Mouse (Mus musculus): ENCODE data around the gene Pla2r1.

The Pla2r1 gene

DNA sequence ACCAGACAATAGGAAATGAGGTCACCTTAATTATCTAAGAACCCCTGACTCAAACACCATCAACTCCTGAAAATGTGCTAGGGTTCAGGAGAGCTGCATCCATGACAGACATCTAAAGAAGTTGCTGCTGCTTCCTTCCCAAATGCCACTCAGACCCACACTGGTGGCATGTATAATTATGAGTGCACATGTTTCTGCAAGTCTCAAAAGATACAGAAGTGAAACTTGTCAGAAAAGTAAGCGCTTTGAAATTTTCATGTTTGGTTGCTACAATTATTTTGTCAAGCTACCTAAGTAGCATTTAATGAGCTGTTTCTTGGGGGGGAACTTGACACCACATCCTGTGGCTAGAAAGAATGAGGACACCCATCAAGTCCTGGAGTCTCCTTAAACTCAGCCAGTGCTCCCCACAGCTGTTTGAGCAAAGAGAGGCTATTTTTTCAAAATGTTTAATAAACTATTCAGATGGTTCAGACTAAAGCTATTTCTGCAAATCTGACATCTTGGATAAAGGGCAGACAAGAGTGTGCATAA is 52.5 kb downstream of the Pla2r1 start:
- no peak for DNase-seq

GRCm38 (mm10) chr2:60479906-60480305 is 73.2 kb downstream of the Pla2r1 start:
- DNase-seq = no peak

DNA sequence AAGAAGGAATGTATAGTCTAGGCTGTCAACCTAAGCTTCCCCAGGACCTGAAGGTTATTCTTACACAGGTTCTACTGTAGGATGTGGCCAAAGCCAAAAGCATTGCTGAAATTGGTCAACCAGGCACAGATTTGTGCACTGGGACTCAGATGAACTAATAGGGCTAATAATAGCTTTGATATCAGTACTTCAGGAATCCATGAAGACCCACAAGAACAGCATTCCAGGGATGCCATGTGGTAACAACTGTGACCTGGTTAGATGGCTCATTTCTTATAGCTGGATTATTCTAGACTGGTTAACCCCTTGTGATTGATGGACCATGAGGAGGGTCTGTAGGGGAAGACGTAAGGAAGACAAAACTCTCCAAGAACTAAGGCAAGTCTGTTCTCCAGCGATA is 74.3 kb downstream of the Pla2r1 start:
- no peak for DNase-seq

DNA sequence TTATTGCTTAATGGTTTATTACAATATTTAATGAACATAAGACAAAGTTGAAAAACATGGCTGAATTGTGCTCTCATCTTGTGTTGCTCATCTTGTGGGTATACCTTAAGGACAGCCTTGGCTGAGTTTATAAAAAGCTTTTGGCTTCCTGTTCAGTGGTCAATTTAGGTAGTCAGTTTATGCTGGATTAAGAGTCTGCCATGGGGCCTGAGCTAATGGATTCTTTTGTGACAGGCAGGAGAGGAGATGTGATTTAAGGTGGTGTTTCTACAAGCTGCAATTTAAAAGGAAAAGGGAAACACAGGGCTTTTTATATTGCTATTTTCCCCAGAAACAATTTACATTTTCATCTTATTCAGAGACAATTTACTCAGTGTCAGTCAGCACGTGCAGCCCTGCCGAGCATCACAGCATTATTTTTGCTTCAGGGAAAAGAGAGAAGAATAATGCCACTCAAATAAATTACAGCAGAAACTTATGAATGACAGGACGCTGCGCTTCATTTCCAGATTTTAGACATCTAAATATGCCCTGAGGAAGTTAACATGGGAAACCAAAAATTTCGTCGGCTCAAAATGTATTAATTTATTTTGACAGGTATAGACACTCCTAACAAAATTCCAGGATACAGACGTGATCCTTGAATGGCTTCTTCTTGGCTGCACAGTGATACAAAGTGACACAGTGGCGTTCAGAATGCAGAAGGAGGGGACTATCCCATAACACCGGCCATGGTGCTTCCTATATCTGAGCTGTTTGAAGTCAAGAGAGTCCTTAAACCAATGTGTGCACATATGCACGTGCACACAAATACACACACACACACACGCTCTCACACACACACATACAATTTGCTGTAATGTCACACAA is 84.0 kb downstream of the Pla2r1 start:
- DNase-seq = no peak

DNA sequence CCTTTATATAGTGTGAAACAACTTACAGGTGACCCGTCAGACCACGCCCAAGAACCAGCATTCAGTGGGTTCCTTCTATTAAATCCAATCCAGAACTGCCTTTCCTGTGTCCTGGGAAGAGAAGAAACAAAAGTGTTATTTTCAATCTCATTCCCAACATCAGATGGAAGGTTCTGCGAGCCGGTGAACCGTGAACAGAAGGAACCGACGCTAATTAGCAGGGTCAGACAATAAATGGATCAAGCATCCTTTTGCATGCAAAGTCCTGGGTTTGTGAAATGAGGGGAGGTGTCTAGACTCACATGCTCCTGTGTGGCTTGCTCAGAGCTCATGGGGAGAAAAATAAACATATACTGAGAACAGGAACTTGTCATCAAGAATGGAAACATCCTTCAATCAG is 100.7 kb downstream of the Pla2r1 start:
- DNase-seq = no peak

DNA sequence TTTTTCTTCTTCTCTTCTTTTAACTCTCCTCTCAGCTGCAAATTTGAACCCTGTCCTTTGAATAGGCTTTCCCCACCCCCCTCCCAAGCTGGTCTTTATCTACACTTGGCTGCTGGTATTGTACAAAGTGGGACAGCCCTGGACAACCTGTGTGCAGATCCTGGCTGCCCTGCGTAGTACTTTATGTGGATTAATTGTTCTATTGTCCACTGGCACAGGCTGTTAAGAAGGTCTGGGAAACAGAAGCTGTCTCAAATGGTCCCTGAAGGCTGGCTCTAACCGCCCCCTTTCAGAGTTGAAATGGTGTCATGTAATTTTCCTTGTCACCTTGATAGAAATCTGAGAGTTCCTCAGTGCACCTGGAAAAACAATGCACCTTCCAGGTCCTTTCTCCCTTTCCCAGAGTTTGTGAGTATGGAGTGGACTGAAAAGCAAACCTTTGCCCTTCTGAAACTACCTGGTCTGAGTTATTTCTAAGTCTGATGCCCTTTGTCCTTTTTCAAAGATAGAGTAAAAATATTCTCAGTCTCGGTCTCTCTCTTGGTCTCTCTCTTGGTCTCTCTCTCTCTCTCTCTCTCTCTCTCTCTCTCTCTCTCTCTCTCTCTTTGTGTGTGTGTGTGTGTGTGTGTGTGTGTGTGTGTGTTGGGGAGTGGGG is 101.9 kb downstream of the Pla2r1 start:
- no peak for DNase-seq

DNA sequence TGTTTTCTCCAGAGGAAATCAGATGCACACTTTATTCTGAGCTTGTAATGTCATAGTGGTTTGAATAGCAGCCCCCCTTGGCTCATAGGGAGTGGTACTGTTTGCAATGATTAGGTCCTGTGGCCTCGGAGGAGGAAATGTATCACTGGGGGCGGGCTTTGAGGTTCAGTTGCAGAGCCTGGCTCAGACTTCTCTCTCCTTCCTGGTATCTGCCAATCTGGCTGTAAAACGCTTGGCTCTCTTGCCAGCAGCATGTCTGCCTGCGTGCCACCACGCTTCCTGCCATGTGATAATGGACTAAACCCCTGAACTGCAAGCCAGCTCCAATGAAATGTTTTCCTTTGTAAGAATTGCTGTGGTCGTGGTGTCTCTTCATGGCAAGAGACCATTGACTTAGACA is 103.4 kb downstream of the Pla2r1 start:
- DNase-seq = no peak

DNA sequence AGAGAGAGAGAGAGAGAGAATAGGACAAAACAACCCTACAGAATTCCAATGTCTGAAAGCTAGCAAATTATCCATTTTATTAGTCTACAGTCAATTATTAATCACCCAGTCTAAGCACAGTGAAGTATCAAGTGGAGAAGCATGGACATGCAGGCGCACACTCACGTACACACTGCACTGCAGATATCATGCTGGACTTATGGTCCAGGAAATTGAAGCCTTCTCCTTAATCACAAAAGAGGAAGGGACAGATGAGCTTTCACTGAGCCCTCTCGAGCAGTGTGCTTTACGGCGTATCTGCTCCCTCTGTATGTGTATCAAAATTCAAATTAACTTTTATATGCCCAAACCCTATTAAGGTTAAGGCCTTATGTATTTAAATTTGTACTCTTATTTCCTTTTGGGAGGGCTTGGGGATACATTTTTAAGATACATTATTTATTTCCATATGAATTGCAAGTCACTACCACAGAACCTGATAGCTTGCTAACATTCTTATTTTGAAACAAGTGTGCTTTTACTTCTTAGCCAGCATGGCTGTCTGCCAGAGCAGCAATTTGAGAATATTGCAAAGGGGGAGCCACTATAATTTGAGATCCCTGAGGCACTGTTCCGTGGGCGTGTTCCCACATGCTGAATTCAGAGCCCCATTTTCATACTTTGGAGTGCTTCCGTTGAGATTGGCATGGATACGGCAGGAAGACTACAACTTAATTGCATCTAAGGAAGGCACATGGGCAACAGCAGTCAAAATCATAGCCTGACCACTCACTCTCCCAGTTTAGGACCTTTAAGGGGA is 108.2 kb downstream of the Pla2r1 start:
- no peak for DNase-seq

GRCm38 (mm10) chr2:60443279-60443678 is 109.8 kb downstream of the Pla2r1 start:
- DNase-seq = no peak

GRCm38 (mm10) chr2:60441875-60442274 is 111.2 kb downstream of the Pla2r1 start:
- DNase-seq = no peak

GRCm38 (mm10) chr2:60436802-60437201 is 116.3 kb downstream of the Pla2r1 start:
- no peak for DNase-seq

DNA sequence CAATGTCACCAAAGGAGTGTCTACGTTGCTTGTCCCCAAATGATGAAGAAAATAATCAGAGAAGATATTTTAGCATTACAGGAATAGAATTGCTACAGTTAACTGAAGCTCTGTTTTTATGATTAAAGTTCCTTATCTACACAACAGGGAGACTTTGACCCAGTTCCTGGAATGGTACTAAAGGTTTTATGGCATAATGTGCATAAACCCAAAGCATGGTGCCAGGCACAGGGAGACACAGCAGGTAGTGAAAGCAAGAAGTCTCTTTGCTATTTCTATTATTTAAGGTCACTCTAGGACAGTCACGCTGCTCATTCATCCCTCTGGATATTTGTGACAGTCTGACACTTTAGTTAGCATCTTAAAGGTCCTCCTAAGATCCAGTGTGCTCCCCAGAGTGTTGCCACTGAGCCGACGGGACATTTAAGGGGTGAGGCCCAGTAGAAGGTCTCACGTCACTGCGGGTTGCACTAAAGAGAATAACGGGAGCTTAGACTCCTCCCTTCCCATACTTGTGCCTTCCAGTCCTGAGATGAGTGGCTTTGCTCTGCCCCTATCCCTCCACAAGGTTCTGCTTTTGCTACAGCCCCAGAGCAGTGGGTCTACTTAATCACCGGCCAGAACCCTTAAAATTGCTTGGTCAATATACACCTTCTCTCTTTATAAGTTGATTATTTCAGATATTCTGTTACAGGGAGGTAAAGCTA is 122.6 kb downstream of the Pla2r1 start:
- DNase-seq = no peak

GRCm38 (mm10) chr2:60418075-60418474 is 135.0 kb downstream of the Pla2r1 start:
- DNase-seq = peak; percentile 84

- DNase-seq = no peak
Observed at GRCm38 (mm10) chr2:60414334-60414733, 138.8 kb downstream of the Pla2r1 start.

- no peak for DNase-seq
Observed at GRCm38 (mm10) chr2:60413006-60413650, 140.0 kb downstream of the Pla2r1 start.

- no peak for DNase-seq
Observed at GRCm38 (mm10) chr2:60411181-60411580, 141.9 kb downstream of the Pla2r1 start.

DNA sequence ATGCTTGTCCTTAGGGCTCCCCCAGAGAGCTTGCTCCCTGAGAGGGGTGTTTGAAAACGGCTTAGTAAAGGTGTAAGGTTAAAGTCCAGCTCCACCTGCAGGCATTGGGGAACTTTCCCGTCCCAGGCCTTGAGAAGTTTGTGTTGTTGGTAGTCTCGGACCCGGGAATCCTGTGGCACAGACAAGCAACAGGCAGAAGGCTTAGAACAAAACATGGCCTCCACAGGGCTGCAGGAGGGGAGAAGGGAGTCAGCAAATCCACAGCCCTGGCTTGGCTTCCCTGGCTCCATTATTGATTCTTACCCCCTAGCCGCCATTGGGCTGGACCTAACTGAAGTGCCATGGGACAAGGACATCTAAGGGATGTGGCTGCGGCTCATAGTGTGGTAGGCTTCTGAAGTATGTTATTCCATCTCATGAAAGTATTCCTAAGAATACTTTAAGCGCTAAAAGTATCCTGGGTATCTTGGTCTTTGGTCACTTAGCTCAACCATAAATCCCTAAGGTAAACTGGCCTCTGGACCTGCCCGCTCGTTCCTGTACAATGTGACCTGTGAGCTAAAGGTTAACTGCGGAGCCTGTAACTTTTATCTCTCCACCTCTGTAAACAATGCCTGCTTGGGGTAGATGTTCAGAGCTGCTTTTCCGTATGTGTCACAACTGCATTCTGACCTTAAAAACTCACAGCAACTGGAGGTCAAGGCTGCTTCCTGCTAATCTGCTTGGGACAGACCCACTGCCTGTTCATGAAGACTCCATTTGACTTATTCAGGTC is 142.9 kb downstream of the Pla2r1 start:
- no peak for DNase-seq

DNA sequence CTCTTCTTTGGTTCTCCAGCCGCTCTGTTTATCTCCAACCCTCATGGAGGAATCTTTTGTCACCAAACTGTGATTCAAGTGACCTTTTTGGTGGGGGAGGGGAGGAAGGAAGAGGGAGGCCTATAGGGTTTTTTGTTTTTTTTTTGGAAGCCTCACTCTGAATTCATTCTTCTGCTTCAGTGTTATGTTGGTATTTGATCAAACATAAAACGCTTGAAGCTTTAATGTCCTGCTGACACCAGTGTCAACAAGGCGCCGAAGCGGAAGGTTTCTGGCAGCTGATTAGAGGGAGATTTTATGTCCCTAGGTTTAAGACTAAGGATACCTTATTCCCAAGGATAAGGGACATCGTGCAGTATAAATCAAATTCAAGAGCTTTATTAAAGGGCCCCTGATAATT is 143.9 kb downstream of the Pla2r1 start:
- DNase-seq = no peak

DNA sequence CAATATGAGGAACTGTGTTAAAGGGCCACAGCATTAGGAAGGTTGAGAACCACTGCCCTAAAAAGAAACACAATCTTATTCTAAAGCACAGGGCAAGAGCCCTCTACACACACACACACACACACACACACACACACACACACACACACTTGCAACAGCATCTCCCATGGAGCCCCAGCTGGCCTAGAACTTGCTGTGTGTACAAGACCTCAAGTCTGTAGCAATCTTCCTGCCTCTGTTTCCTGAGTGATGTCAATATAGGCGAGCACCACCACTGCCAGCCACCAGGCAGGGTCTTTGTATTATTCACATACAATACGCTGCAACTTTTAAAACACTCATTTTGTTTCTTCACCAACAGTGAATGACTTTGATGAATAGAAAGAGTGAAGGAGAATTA is 145.7 kb downstream of the Pla2r1 start:
- DNase-seq = no peak

DNA sequence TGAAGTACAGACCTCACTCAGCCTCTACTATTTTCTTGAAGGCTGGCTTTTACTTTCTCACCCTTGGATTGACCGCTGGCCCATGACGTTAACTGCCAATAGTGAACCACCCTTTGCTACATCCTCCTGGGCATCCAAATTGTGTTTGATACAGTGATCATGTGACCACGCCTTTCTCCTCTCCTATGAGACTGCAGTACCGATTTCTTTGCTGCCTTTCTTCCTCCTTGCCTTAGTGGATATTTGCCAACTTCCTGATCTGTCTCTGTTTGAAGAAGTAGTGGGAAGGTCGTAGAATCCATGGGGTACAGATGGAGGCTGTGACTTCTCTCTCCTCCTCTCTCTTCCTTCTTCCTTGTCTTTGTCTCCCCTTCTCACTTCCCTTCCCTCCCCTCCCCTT is 147.7 kb downstream of the Pla2r1 start:
- DNase-seq = peak; percentile 23

GRCm38 (mm10) chr2:60404763-60405162 is 148.3 kb downstream of the Pla2r1 start:
- DNase-seq = no peak
